Mouse (Mus musculus) kidney, adult 2 months (tissue): ENCODE results near the gene Zfp217.

Experiments
- CTCF ChIP-seq: fragments of 200-500 bp; conservative IDR thresholded peaks from 2 replicates; pipeline ENCODE4 v1.5.1; 2011; ENCODE audit warnings: low read depth, mild to moderate bottlenecking, control low read depth, low read length, moderate library complexity, mixed read lengths; ENCODE audit not compliant: insufficient read depth, insufficient read length
- POLR2A ChIP-seq: fragments of 200-500 bp; IDR thresholded peaks from one replicate; pipeline ENCODE4 v1.6.1; 2011; ENCODE audit warnings: low read depth, low read length, control low read depth

DNA sequence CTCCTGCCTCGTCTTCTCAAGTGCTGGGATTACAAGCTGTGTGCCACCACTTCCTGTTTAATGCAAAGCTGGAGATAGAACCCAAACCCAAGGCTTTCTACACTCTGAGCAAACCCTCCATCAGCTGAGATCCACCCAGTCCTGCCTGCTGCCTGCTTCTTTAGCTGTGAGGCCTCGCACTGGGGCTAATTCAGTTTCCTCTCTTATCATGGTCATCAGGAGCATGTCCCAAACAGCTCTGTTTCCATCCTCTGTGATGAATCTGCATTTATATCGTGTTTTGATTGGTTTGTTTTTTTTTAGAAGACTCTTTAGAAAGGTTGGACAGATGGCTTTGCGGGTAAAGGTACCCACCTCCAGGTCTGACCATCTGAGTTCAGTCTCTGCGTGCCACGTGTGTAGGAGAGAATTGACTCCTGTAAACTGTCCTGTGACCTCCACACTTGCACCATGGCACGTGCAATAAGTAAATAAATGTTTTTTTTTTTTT is 27.8 kb upstream of the Zfp217 start:
- TF ChIP-seq POLR2A, result no peak
- no peak for TF ChIP-seq CTCF
